Mouse (Mus musculus) spleen, postnatal 4 days (tissue): Measurements from ENCODE around the gene Myo5a.
"Not testable (repeated sequence)": the region's sequence is repeated elsewhere in the genome, so short reads cannot be mapped to it uniquely, and the experiment has no call there.

Experiments
- DNase-seq, 2 experiments: peaks; one replicate each; pipeline ENCODE4 v3.0.0; 2022; ENCODE audit warnings: low spot score in 2 of 2

Myo5a gene

DNA sequence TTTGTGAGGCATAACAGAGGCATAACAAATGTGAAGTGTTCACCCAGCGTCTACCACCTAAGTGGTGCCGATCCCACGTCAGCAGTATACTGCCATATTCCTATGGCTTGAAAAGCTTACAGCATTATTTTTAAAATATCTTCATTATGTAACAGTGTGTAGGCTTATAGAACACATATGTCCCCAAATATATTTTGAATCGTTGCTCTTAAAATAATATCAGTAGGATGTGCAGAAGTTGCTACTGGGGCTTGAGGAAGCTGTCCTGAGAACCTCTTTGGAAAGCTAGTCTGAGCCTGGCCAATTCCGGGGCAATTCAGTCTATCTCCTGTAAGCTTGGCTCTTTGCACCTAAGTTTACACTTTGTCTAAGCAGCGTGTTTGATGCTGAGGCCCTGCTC is 177.1 kb downstream of the Myo5a start:
- no peak for DNase-seq

DNA sequence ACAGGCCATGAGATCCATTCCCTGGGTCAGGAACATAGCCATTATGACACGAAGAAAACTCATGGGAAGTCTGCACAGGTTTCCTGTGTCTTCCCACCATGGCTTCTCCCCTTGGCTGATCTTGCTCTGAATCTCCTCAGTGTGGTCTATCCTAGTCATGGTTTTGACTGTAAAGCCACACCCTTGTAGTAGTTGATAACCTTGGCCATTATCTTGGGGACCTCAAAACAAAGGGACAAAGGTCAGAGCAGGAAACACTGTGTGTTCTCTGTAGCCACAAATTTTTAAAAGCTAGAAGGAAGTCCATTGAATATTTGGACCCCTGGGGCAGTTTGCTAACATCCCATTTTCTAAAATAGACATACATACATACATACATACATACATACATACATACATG is 177.5 kb downstream of the Myo5a start:
- no peak for DNase-seq

DNA sequence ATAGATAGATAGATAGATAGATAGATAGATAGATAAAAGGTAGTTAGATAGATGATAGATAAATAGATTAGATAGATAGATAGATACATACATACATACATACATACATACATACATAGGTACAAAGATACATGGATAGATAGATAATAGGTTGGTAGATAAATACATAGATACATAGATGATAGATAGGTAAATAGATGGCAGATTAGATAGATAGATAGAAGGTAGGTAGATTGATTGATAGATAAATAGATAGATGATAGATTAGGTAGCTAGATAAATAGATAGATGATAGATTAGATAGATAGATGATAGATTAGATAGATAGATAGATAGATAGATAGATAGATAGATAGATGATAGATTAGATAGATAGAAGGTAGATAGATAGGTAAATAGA is 178.1 kb downstream of the Myo5a start:
- DNase-seq: no peak

DNA sequence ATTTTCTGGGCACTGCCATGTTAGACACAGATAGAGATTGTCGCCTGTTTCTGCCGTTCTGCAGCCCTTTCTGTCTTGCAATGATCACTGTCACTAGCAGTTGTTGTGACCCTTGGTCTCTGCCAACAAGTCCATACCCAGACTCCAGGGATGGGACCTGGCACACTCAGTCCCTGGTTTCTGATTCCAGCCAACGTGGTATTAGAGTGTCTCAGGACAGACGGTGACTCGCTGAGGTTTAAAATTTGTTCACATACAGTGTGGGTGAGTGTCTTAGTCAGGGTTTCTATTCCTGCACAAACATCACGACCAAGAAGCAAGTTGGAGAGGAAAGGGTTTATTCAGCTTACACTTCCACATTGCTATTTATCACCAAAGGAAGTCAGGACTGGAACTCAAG is 182.3 kb downstream of the Myo5a start:
- not testable (repeated sequence) for DNase-seq

DNA sequence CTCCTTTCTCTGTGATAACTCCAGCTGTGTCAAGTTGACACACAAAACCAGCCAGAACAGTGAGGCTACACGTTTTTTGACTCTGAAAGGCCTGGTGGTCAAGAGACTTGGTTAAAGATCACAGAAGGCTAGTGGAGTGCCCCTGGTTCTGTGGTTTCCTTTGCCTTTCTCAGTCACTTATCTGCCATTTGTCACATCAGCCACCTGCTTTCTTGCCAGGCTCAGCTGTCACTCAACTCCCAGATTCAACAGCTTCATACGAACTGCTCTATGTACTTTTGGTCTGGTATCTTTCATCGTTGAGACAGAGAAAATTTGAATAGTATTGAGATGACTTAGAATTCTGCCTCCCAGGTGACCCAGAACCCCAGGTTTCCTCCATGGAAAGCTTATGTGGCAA is 183.0 kb downstream of the Myo5a start:
- DNase-seq: no peak

DNA sequence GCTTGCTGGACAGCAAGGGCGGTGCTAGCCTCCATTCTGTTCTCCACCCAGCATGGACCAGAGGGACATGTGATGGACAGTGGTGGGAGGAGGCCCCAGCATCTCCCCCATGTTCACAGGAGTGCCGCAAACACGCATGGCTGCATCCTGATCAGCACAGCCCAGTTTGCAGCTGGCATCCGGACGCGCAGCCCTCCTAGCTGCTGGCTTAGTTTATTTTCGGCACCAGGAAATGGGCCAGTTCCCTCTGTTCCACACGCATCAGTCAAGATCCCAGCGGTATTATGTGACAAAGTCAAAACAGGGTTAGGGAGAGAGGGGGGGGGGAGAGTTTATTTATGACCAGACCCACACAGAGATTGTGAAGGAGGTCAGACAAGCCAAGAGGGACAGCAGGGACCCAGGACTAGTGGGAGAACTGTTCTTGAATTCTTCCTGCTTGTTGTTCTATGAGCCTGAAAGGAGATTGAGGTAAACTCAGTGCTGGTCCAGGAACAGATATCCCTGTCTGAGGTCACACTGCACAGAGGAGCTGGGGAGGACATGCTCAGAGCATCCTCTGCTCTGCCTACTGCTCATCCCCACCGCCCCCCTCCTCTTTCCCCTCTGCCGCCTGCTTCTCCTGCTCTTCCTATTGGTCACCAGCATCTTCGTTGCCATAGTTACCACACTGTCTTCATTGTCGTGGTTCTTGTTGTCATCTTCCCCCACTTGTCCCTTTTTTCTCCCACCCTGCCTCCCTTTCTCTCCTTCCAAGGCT is 183.6 kb downstream of the Myo5a start:
- no peak for DNase-seq

DNA sequence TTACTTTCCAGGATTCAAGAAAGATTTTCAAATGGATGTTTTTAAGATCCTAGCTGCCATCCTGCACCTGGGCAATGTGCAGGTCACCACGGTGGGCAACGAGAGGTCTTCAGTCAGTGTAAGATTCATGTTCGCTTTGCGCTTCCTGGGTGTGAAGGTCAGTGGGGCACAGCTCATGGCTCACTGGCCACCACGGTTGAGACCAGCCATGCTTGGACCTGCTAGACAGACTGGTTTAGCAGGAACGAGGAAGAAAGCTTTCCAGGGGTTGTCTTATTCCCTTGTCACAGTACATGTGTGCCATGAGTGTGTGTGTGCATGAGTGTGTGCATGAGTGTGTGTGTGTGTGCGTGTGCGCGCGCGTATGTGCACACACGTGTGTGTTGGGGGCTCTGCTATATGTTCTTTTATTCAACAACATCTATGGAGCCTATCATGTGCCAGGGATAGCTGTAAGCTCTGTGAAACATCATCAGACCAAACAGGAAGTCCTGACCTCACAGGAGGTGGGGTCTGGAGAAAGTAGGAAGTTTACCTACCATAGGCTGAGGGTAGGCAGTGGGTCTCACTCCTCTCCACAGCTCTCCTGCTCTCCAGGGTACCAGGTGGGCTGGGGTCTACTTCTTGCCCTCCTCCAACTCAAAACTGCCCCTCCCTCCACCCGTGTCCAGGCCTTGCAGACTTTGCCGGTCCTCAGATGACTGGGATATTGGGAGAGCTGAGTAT is 185.2 kb downstream of the Myo5a start:
- no peak for DNase-seq

DNA sequence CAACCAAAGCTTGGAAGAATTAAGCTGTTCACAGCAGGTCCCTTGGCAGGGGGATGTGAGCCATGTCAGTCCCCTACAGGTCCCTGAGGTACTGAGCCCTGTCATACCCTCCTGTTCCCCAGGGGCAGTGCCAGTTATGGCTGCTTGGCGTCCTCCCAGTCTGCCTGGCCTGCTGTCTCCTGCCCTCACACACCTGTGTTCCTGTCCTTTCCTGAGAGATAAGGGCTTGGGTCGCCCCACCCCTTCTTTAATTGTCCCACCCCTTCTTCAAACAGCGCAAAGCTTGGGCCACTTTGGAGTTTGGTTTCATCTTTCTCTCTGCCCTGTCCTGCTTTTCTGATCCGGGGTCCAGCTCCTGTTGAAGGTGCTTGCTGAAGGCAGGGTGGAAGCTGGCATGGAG is 188.0 kb downstream of the Myo5a start:
- no peak for DNase-seq

DNA sequence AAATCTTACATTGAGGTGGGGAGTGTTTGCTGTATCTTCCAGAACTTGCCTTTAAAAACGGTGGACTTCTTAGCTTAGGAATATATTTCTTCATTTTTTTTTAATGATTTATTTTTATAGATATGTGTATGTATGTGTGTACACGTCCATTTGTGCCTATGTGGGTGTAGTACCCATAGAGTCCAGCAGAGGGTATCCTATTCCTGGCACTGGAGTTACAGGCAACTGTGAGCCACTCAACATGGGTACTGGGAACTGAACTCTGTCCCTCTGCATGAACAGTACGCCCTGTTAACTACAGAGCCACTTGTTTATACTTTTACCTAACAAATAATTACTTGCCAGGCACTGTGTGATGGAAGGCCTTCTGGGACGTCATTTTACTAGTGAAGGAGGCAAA is 188.8 kb downstream of the Myo5a start:
- no peak for DNase-seq

DNA sequence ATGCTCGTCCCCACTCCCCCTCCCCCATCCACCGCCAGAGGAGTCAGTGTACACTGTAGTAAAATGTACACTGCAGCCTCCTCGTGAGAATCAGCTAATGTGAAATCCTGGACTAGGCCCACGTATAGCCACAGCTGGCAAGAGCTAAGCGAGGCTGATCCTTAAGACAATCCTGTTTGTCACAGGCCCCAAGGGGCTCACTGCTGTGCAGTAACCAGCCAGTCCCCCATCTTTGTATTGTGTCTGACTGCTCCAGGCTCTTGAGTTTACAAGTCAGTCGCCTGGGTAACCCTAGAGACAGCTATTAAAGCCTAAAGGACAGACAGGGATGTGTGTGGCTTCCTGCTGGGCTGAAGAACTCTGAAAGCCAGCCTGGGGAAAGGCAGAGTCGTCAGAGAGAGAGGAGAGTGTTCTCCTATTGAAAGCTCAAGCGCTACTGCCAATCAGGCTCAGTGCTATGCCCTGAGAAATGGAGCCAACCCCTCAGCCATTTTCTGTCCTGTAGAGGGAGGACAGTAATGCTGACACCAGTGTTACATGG is 190.6 kb downstream of the Myo5a start:
- DNase-seq: no peak

DNA sequence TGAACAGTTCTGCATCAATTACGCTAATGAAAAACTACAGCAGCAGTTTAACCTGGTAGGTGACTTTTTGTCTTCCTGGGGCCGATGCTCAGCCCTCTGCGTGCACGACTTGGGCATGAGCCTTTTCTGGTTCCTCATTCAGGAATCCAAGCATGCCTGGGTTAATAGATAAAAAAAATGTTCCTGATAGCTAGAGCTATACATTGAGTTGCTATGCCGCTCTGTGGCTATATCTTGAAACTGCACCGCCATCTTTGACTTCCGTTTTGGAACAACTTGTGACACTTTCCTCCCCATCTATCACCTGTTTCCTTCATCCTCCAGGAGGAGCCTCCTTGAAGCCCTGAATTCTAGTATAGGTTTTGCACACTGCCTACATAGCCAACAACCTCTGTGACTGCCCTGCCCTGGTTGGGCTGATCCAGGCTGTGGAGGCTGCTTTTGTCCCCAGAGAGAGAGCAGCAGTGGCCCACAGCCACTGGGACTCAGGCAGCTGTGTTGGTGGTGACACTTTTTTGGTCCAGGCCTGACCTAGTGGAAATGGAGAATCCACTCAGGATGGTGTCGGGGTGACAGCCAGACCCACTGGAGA is 191.5 kb downstream of the Myo5a start:
- DNase-seq: no peak

DNA sequence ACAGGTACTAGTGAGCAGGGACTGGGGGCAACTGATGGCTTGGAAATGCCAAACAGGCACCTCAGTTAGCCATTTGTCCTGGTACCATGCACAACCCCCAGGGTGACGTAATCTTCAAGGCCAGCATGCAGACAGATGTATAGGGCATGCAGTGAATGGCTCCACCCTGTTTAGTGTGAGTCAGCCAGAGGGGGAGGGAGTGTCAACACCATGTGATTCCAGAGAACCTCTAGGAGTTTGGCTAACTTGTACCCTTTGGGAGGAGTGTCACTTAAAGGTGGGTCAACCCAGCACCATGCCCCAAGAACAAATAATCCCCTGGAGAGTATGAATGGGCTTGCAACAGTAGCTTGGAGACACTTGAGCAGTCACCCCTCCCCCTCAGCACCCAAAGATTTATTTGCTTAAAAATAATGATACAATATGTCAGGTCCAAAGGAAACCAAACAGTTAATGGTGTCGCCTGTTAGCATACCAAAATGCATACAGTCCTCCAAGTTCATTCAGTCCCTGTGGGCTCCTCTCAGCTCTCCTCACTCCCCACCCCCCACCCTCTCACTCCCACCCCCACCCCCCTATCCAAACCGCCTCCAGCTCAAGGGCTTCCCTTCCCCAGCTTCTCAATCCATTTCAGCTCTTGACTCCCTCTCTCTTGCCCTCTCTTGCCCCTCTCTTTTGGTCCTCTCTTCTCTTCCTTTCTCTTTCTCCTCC is 193.3 kb downstream of the Myo5a start:
- DNase-seq: no peak

DNA sequence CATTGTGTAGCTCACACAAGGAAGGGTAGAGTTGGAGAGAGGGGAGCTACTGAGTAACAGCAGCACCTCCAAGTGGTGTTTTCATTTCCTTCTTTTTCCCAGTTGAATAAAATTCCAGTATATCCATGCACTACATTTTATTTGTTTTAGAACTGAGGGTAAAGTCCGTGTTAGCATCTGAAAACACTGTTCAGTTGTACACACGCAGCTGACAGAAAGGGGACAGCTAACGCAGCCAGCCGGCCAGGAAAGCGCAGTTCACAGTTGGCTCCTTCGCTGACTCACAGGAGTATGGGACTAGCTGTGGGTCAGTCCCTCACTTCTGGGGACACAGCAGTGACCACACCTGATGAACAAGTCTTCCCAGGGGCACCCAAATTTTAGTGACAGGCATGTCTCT is 196.3 kb downstream of the Myo5a start:
- DNase-seq: no peak

DNA sequence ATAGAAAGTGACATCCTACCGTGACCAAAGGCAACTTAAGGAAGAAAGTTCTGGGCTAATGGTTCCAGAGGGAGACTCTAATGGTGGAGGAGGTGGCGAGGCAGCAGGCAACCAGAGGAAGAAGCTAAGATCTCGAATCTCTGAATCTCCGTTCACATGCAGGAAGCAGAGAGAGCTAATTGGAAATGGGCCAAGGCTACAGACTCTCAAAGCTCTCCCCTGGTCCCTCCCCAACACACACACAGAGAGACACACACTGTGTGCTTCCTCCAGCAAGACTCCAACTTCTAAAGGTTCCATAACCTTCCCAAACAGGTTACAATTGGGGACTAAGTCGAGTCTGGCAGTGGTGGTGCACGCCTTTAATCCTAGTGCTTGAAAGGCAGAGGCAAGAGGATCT is 199.6 kb downstream of the Myo5a start:
- no peak for DNase-seq

DNA sequence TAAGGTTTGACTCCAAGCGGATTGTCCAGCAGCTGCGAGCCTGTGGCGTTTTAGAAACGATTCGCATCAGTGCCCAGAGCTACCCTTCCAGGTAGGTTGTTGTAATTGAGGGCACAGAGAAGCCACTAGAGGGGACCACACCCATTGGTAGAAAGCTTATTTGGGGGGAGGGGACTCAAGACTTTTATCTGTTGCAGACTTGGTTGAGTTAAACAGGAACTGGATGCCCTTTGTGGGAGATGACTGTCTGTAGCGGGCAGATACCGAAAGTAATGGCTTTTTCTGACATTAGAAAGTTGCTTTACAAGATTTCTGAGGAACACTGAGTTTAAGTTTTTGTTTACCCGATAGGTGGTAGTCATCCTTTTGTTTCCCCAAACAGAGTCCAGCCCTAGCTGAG is 200.7 kb downstream of the Myo5a start:
- no peak for DNase-seq
